Comparison of ENCODE assay signal across 8 mouse cellular contexts in the genomic region with DNA sequence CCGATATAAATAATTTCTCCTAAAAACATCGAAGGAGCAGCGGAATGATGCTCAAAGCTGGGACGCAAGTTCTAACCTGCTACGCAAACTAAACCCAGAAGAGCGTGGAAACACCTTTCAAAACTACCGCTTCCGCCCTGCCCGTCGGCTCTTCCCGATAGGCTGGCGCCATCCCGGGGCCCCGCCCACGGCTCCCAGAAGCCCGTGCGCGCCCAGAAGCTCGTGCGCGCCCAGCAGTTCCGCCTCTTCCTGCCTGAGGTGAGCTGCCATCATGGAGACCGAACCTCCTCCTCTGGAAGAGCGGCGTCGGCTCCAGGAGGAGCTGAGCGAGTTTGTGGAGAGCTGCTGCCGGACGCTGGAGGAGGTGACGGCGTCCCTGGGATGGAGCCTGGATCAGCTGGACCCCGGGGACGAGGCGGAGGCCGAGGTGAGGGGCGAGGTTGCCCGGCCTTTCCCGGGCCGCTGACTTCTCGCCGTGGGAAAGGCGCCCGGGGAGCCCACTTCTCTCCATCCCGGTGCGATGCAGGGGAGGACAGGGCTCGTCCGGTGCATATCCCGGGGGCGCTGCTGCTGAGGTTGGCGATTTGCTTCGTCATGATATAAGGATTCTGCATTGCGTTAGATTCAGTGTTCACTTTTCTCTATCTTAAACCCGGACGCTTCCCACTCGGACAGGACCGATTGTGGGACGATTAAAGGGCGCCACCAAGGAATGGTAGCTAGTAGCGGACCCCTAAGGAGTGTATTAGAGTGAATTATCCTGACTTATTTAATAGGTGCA. TPM values are rescaled to one million over a fixed set of nuclear protein-coding genes. Genes with fewer than 3 reads are reported as not detected.
DNase-seq lines count a peak whose midpoint lies in the region; ATAC-seq and TF ChIP-seq lines count a peak whose summit lies in the region.

A gene (plus strand): TSS at position 237 of the 781 bp plus-strand sequence.

- no peaks in the 10 kb centered on the region for H3K27me3 ChIP-seq in heart, embryonic 12.5 days (replicated peaks)
- H3K27me3 ChIP-seq in kidney, postnatal 0 days (ENCODE audit: insufficient read depth, low read length) = no peaks in the 10 kb centered on the region
- H3K27me3 ChIP-seq in liver, embryonic 11.5 days (replicated peaks; ENCODE audit: control insufficient read depth, insufficient read depth, low read length) = no peaks in the 10 kb centered on the region
- H3K27me3 ChIP-seq in stomach, embryonic 14.5 days (ENCODE audit: control insufficient read depth, insufficient read depth, low read length) = no peaks in the 10 kb centered on the region

- peak within 1 kb of the TSS; percentile 90 for H3K27ac ChIP-seq in heart, embryonic 12.5 days (ENCODE audit: poor library complexity, severe bottlenecking)
- peak within 1 kb of the TSS; percentile 94 for H3K27ac ChIP-seq in kidney, postnatal 0 days
- peak within 1 kb of the TSS; percentile 71; the same call in 1 of the 2 replicates for H3K27ac ChIP-seq in liver, embryonic 11.5 days (ENCODE audit: low read depth, low read length)
- H3K27ac ChIP-seq in stomach, embryonic 14.5 days (ENCODE audit: low read length) = peak within 1 kb of the TSS; percentile 89

- WGBS in heart, embryonic 12.5 days = under 1% methylated on average over 59 of the region's 59 CpGs
- under 1% methylated on average over 59 of the region's 59 CpGs for whole genome bisulfite sequencing in kidney, postnatal 0 days
- WGBS in liver, embryonic 11.5 days = under 1% methylated on average over 59 of the region's 59 CpGs
- WGBS in stomach, embryonic 14.5 days = under 1% methylated on average over 59 of the region's 59 CpGs

- peak within 1 kb of the TSS; percentile 74 for H3K4me2 ChIP-seq in heart, embryonic 12.5 days
- H3K4me2 ChIP-seq in kidney, postnatal 0 days (ENCODE audit: low read length) = peak within 1 kb of the TSS; percentile 70
- peak within 1 kb of the TSS; percentile 69 for H3K4me2 ChIP-seq in liver, embryonic 11.5 days
- H3K4me2 ChIP-seq in stomach, embryonic 14.5 days (replicated peaks; ENCODE audit: low read depth, low read length) = peak within 1 kb of the TSS; percentile 43

- peak; percentile 96 for DNase-seq in CD4-positive helper T cell, adult 2 months (ENCODE audit: low read depth, low spot score)
- peak; percentile 79 for DNase-seq in brain, embryonic 18.5 days (ENCODE audit: low read depth, low spot score)
- DNase-seq in kidney, postnatal 0 days (ENCODE audit: low spot score) = peak; percentile 96
- peak; percentile 86 for DNase-seq in liver, embryonic 11.5 days (ENCODE audit: low spot score)
- DNase-seq in naive thymus-derived CD4-positive, alpha-beta T cell, adult 2 months (ENCODE audit: low read depth) = peak; percentile 93

- peaks cover 20% of the 10 kb centered on the region for H3K4me1 ChIP-seq in heart, embryonic 12.5 days (replicated peaks)
- peaks cover 12% of the 10 kb centered on the region for H3K4me1 ChIP-seq in kidney, postnatal 0 days (replicated peaks; ENCODE audit: insufficient read depth, low read length)
- peaks cover 16% of the 10 kb centered on the region for H3K4me1 ChIP-seq in liver, embryonic 11.5 days (replicated peaks; ENCODE audit: control insufficient read depth, insufficient read depth, low read length)
- peaks cover 10% of the 10 kb centered on the region; the same call in 1 of the 2 replicates for H3K4me1 ChIP-seq in stomach, embryonic 14.5 days (ENCODE audit: control insufficient read depth, insufficient read depth, low read length)

- no peak for TF ChIP-seq CTCF in kidney, postnatal 0 days (IDR thresholded peaks at IDR 0.05; ENCODE audit: low read depth)

- H3K4me3 ChIP-seq in heart, embryonic 12.5 days = peak within 1 kb of the TSS; percentile 88
- peak within 1 kb of the TSS; percentile 89 for H3K4me3 ChIP-seq in kidney, postnatal 0 days (replicated peaks; ENCODE audit: low read depth, low read length)
- H3K4me3 ChIP-seq in liver, embryonic 11.5 days (ENCODE audit: low read depth, low read length) = peak within 1 kb of the TSS; percentile 92
- peak within 1 kb of the TSS; percentile 83 for H3K4me3 ChIP-seq in stomach, embryonic 14.5 days (ENCODE audit: low read depth, low read length)

- peaks cover 9% of the 10 kb centered on the region; the same call in 1 of the 2 replicates for H3K36me3 ChIP-seq in heart, embryonic 12.5 days
- no peaks in the 10 kb centered on the region for H3K36me3 ChIP-seq in kidney, postnatal 0 days (ENCODE audit: insufficient read depth, low read length)
- peaks cover 3% of the 10 kb centered on the region for H3K36me3 ChIP-seq in liver, embryonic 11.5 days (ENCODE audit: control insufficient read depth, insufficient read depth, low read length)
- peaks cover 3% of the 10 kb centered on the region; the same call in 1 of the 2 replicates for H3K36me3 ChIP-seq in stomach, embryonic 14.5 days (ENCODE audit: control insufficient read depth, insufficient read depth, low read length)

- ATAC-seq in erythroid progenitor cell, adult 5-6 weeks (replicated peaks; ENCODE audit: low FRiP score, poor library complexity, severe bottlenecking) = peak; percentile 100
- ATAC-seq in heart, embryonic 12.5 days (ENCODE audit: insufficient number of reproducible peaks, low FRiP score) = peak; percentile 96
- ATAC-seq in kidney, postnatal 0 days (replicated peaks; ENCODE audit: low FRiP score, low read depth) = peak; percentile 98
- peak; percentile 98 for ATAC-seq in liver, embryonic 11.5 days (replicated peaks; ENCODE audit: low FRiP score)
- ATAC-seq in stomach, embryonic 14.5 days (ENCODE audit: insufficient number of reproducible peaks, insufficient read depth, low FRiP score, low read depth) = peak; percentile 97

- H3K9ac ChIP-seq in heart, embryonic 12.5 days = peak within 1 kb of the TSS; percentile 84
- peak within 1 kb of the TSS; percentile 83 for H3K9ac ChIP-seq in kidney, postnatal 0 days (ENCODE audit: low read depth, low read length)
- peak within 1 kb of the TSS; percentile 81 for H3K9ac ChIP-seq in liver, embryonic 11.5 days (ENCODE audit: low read depth, low read length)
- peak within 1 kb of the TSS; percentile 77 for H3K9ac ChIP-seq in stomach, embryonic 14.5 days (replicated peaks; ENCODE audit: low read depth, low read length)

- H3K9me3 ChIP-seq in heart, embryonic 12.5 days (replicated peaks) = no peaks in the 10 kb centered on the region
- H3K9me3 ChIP-seq in kidney, postnatal 0 days (replicated peaks; ENCODE audit: low read length) = no peaks in the 10 kb centered on the region
- H3K9me3 ChIP-seq in liver, embryonic 11.5 days (ENCODE audit: control insufficient read depth, low read length) = no peaks in the 10 kb centered on the region
- no peaks in the 10 kb centered on the region for H3K9me3 ChIP-seq in stomach, embryonic 14.5 days (ENCODE audit: control insufficient read depth, low read depth, low read length)

RNA-seq across cellular contexts. Expression of the gene that starts here (rescaled TPM):
- 33.1 and 52.6 TPM in 2 replicates for total RNA-seq in erythroid progenitor cell, adult 5-6 weeks (2015; ENCODE audit: low replicate concordance)
- total RNA-seq in erythroid progenitor cell, adult 5-6 weeks (2017; ENCODE audit: low replicate concordance) = 47.8 and 78.0 TPM in 2 replicates
- 28.2 and 30.2 TPM in 2 replicates for polyA plus RNA-seq in heart, embryonic 12.5 days (2016; fragmentation: Nextera tagmentation; extraction: Ambion mirVana)
- 30.9 and 33.4 TPM in 2 replicates for polyA plus RNA-seq in kidney, postnatal 0 days (2015; fragmentation: Nextera tagmentation; extraction: Ambion mirVana)
- 32.5 and 40.1 TPM in 2 replicates for polyA plus RNA-seq in liver, embryonic 11.5 days (2014; fragmentation: Nextera tagmentation; extraction: Ambion mirVana)
- polyA plus RNA-seq in stomach, embryonic 14.5 days (2014; fragmentation: Nextera tagmentation; extraction: Ambion mirVana) = 47.9 and 51.0 TPM in 2 replicates

Comparison
In these comparisons a context has a peak if more than half of its experiments do, and no peak if none do; other contexts are left out.
1. Peak in every context shown above with its lines: DNase-seq, ATAC-seq, H3K4me3 ChIP-seq and H3K27ac ChIP-seq.